11 mouse cellular contexts compared by ENCODE assay signal in genomic region chr15:63079825-63080224, GRCm38 (mm10).
A peak's percentile ranks its signal among the peaks of the same experiment; 100 is the strongest.
DNase-seq lines count a peak whose midpoint lies in the region; ATAC-seq and TF ChIP-seq lines count a peak whose summit lies in the region.
"Had no signal": no experiment of that assay in that cellular context is flagged by ENCODE, and none has a peak within 500 bp of the region (broad histone marks: within the 10 kb centered on the region; RNA-seq: fewer than 3 reads in every experiment).

No protein-coding gene starts in this region.

- H3K4me3 ChIP-seq in forebrain, embryonic 15.5 days, result no peak overlapping the region
- no peak overlapping the region for H3K4me3 ChIP-seq in forebrain, embryonic 12.5 days (replicated peaks)
- H3K4me3 ChIP-seq in midbrain, embryonic 13.5 days (replicated peaks), result no peak overlapping the region
- no peak overlapping the region for H3K4me3 ChIP-seq in midbrain, embryonic 15.5 days
- H3K4me3 ChIP-seq in layer of hippocampus, adult 2 months, result no peak overlapping the region
- H3K4me3 ChIP-seq: liver, embryonic 13.5 days had no signal

- H3K27me3 ChIP-seq in forebrain, embryonic 15.5 days, result no peaks in the 10 kb centered on the region
- no peaks in the 10 kb centered on the region for H3K27me3 ChIP-seq in forebrain, embryonic 12.5 days
- H3K27me3 ChIP-seq in midbrain, embryonic 13.5 days, result no peaks in the 10 kb centered on the region
- H3K27me3 ChIP-seq in midbrain, embryonic 15.5 days (replicated peaks), result no peaks in the 10 kb centered on the region
- H3K27me3 ChIP-seq: liver, embryonic 13.5 days had no signal

- H3K4me1 ChIP-seq in forebrain, embryonic 15.5 days, result 0 out of 2 replicates have a peak, but pooled peaks cover 3% of the 10 kb centered on the region
- H3K4me1 ChIP-seq in forebrain, embryonic 12.5 days, result no peaks in the 10 kb centered on the region
- H3K4me1 ChIP-seq in midbrain, embryonic 13.5 days (replicated peaks), result no peaks in the 10 kb centered on the region
- no peaks in the 10 kb centered on the region for H3K4me1 ChIP-seq in midbrain, embryonic 15.5 days
- H3K4me1 ChIP-seq: liver, embryonic 13.5 days had no signal

- ATAC-seq in forebrain, embryonic 15.5 days (replicated peaks), result peak; percentile 91
- ATAC-seq in forebrain, embryonic 12.5 days (ENCODE audit: low FRiP score), result no peak
- peak; percentile 60; the same call in 1 of the 2 replicates for ATAC-seq in midbrain, embryonic 13.5 days
- ATAC-seq in midbrain, embryonic 15.5 days (replicated peaks), result no peak

- no peaks in the 10 kb centered on the region for H3K36me3 ChIP-seq in forebrain, embryonic 15.5 days
- H3K36me3 ChIP-seq in forebrain, embryonic 12.5 days (replicated peaks), result no peaks in the 10 kb centered on the region
- no peaks in the 10 kb centered on the region for H3K36me3 ChIP-seq in midbrain, embryonic 13.5 days
- no peaks in the 10 kb centered on the region for H3K36me3 ChIP-seq in midbrain, embryonic 15.5 days (replicated peaks)
- H3K36me3 ChIP-seq: liver, embryonic 13.5 days had no signal

- WGBS in forebrain, embryonic 15.5 days, result 22% methylated on average over 4 of the region's 4 CpGs
- 46% methylated on average over 4 of the region's 4 CpGs for WGBS in forebrain, embryonic 12.5 days
- 31% methylated on average over 4 of the region's 4 CpGs for WGBS in midbrain, embryonic 13.5 days
- WGBS in midbrain, embryonic 15.5 days, result 21% methylated on average over 4 of the region's 4 CpGs

- peak; percentile 38 for DNase-seq in gastrocnemius, postnatal 10 days
- DNase-seq in lung, postnatal 25 days (ENCODE audit: low spot score), result peak; percentile 14
- no peak for DNase-seq in ovary, postnatal 10 days (ENCODE audit: low spot score)
- DNase-seq in layer of hippocampus, adult 2 months (ENCODE audit: low spot score in 2 of 2), result no peak
- DNase-seq: liver, embryonic 13.5 days; right cerebral cortex, postnatal 4 days; thymus, adult 2 months had no signal

- no peak overlapping the region for H3K9ac ChIP-seq in forebrain, embryonic 15.5 days (replicated peaks)
- H3K9ac ChIP-seq in forebrain, embryonic 12.5 days, result no peak overlapping the region
- H3K9ac ChIP-seq in midbrain, embryonic 13.5 days (replicated peaks), result no peak overlapping the region
- H3K9ac ChIP-seq in midbrain, embryonic 15.5 days, result no peak overlapping the region
- H3K9ac ChIP-seq: liver, embryonic 13.5 days had no signal

- H3K9me3 ChIP-seq in forebrain, embryonic 15.5 days, result no peaks in the 10 kb centered on the region
- no peaks in the 10 kb centered on the region for H3K9me3 ChIP-seq in forebrain, embryonic 12.5 days
- no peaks in the 10 kb centered on the region for H3K9me3 ChIP-seq in midbrain, embryonic 13.5 days
- no peaks in the 10 kb centered on the region for H3K9me3 ChIP-seq in midbrain, embryonic 15.5 days
- H3K9me3 ChIP-seq: liver, embryonic 13.5 days had no signal

- no peak overlapping the region for H3K27ac ChIP-seq in forebrain, embryonic 15.5 days (replicated peaks)
- no peak overlapping the region for H3K27ac ChIP-seq in forebrain, embryonic 12.5 days
- no peak overlapping the region for H3K27ac ChIP-seq in midbrain, embryonic 13.5 days
- H3K27ac ChIP-seq in midbrain, embryonic 15.5 days, result no peak overlapping the region
- no peak overlapping the region for H3K27ac ChIP-seq in layer of hippocampus, adult 2 months
- H3K27ac ChIP-seq: liver, embryonic 13.5 days had no signal

- TF ChIP-seq CTCF in layer of hippocampus, adult 2 months (conservative IDR thresholded peaks at IDR 0.05), result no peak

- H3K4me2 ChIP-seq in forebrain, embryonic 15.5 days (replicated peaks), result no peak overlapping the region
- H3K4me2 ChIP-seq in forebrain, embryonic 12.5 days, result no peak overlapping the region
- H3K4me2 ChIP-seq in midbrain, embryonic 13.5 days (replicated peaks), result no peak overlapping the region
- H3K4me2 ChIP-seq in midbrain, embryonic 15.5 days, result no peak overlapping the region
- H3K4me2 ChIP-seq: liver, embryonic 13.5 days had no signal

Comparison
In these comparisons a context has a peak if more than half of its experiments do, and no peak if none do; other contexts are left out.
1. ATAC-seq: peak in forebrain, embryonic 15.5 days (single experiment) and midbrain, embryonic 13.5 days (single experiment); none in forebrain, embryonic 12.5 days (single experiment) and midbrain, embryonic 15.5 days (single experiment).
2. DNase-seq: peak in gastrocnemius, postnatal 10 days (single experiment) and lung, postnatal 25 days (single experiment); none in ovary, postnatal 10 days (single experiment) and layer of hippocampus, adult 2 months (0 of 2).